Mouse (Mus musculus) testis, postnatal 14 days (tissue): ENCODE data around the gene Pip5k1c.

Source experiments
- DNase-seq: peaks from one replicate; pipeline ENCODE4 v3.0.0; 2021; ENCODE audit warnings: low spot score

Pip5k1c gene

GRCm38 (mm10) chr10:81292554-81293333 is at the start of gene Pip5k1c:
Pip5k1c (plus strand) TSS chr10:81292963.
- peak; percentile 100 for DNase-seq

GRCm38 (mm10) chr10:81244146-81244545 is 48.6 kb upstream of the Pip5k1c start:
- DNase-seq: no peak

- DNase-seq: no peak
Observed at GRCm38 (mm10) chr10:81244595-81244994, 48.2 kb upstream of the Pip5k1c start.

- no peak for DNase-seq
Observed at GRCm38 (mm10) chr10:81245166-81245565, 47.6 kb upstream of the Pip5k1c start.

- DNase-seq: no peak
Observed at GRCm38 (mm10) chr10:81247804-81248203, 45.0 kb upstream of the Pip5k1c start.

- DNase-seq: no peak
Observed at GRCm38 (mm10) chr10:81249442-81249841, 43.3 kb upstream of the Pip5k1c start.

- DNase-seq: peak; percentile 64
Observed at GRCm38 (mm10) chr10:81252424-81253419, 40.0 kb upstream of the Pip5k1c start, which contains the start of gene Matk. Matk (plus strand) TSS chr10:81252935.

- DNase-seq: no peak
Observed at GRCm38 (mm10) chr10:81254886-81255285, 37.9 kb upstream of the Pip5k1c start.

- no peak for DNase-seq
Observed at GRCm38 (mm10) chr10:81257158-81258039, 35.4 kb upstream of the Pip5k1c start.

GRCm38 (mm10) chr10:81259225-81259884 is 33.4 kb upstream of the Pip5k1c start:
- no peak for DNase-seq

GRCm38 (mm10) chr10:81261025-81261424 is 31.7 kb upstream of the Pip5k1c start:
- no peak for DNase-seq

GRCm38 (mm10) chr10:81265540-81265939 is 27.2 kb upstream of the Pip5k1c start:
- no peak for DNase-seq

GRCm38 (mm10) chr10:81266211-81267105 is 26.3 kb upstream of the Pip5k1c start, which contains the start of the genes Mrpl54 and Apba3:
Mrpl54 (minus strand) TSS chr10:81266934.
Apba3 (plus strand) TSS chr10:81266960.
- peak; percentile 95 for DNase-seq

- peak; percentile 81 for DNase-seq
Observed at GRCm38 (mm10) chr10:81268056-81268455, 24.7 kb upstream of the Pip5k1c start.

- DNase-seq: no peak
Observed at GRCm38 (mm10) chr10:81268643-81269412, 23.9 kb upstream of the Pip5k1c start.

GRCm38 (mm10) chr10:81272356-81272755 is 20.4 kb upstream of the Pip5k1c start:
- DNase-seq: no peak

- no peak for DNase-seq
Observed at GRCm38 (mm10) chr10:81273842-81274241, 18.9 kb upstream of the Pip5k1c start.

- DNase-seq: no peak
Observed at GRCm38 (mm10) chr10:81277676-81278075, 15.1 kb upstream of the Pip5k1c start.

- no peak for DNase-seq
Observed at GRCm38 (mm10) chr10:81279496-81279895, 13.3 kb upstream of the Pip5k1c start.
